Mouse (Mus musculus) stomach, embryonic 16.5 days (tissue): ENCODE results near the gene Rec114. TPM values are rescaled to one million over a fixed set of nuclear protein-coding genes. Genes with fewer than 3 reads are reported as not detected.

Experiments used
- ATAC-seq: fragments of 200-750 bp; cut with Nextera tagmentation; 2 replicates; pipeline ENCODE4 v1.8.0; 2017; ENCODE audit warnings: moderate number of reproducible peaks, moderate TSS enrichment; ENCODE audit not compliant: insufficient read depth, low FRiP score
- H3K27ac ChIP-seq: fragments of 300-500 bp; sonication (generic); 2 replicates; pipeline ENCODE4 v1.5.1; 2014; ENCODE audit warnings: low read length
- H3K27me3 ChIP-seq: fragments of 300-500 bp; sonication (generic); 2 replicates; pipeline ENCODE4 v1.6.1; 2014; ENCODE audit warnings: low read length, control low read depth, mixed read lengths; ENCODE audit not compliant: control insufficient read depth, insufficient read depth
- H3K36me3 ChIP-seq: fragments of 300-500 bp; sonication (generic); 2 replicates; pipeline ENCODE4 v1.6.1; 2014; ENCODE audit warnings: low read length; ENCODE audit not compliant: control insufficient read depth, insufficient read depth
- H3K4me1 ChIP-seq: fragments of 300-500 bp; sonication (generic); 2 replicates; pipeline ENCODE4 v1.6.1; 2014; ENCODE audit warnings: low read length, control low read depth, mixed read lengths; ENCODE audit not compliant: control insufficient read depth, insufficient read depth
- H3K4me2 ChIP-seq: fragments of 300-500 bp; sonication (generic); 2 replicates; pipeline ENCODE4 v1.6.1; 2014; ENCODE audit warnings: low read depth, low read length, mixed read lengths
- H3K4me3 ChIP-seq: fragments of 300-500 bp; sonication (generic); replicated peaks from 2 replicates; pipeline ENCODE4 v1.5.1; 2014; ENCODE audit warnings: mild to moderate bottlenecking, low read length
- H3K9ac ChIP-seq: fragments of 300-500 bp; sonication (generic); 2 replicates; pipeline ENCODE4 v1.6.1; 2014; ENCODE audit warnings: low read length
- H3K9me3 ChIP-seq: fragments of 300-500 bp; sonication (generic); replicated peaks from 2 replicates; pipeline ENCODE4 v1.6.1; 2016; ENCODE audit warnings: low read length, control low read depth; ENCODE audit not compliant: control insufficient read depth
- WGBS: fragments of 180-500 bp; shearing (Covaris S2); extraction: QIAGEN DNeasy Blood & Tissue Kit; methylation state at CpG from one replicate; pipeline ENCODE4 v1.1.7; 2014; 5-methylcytosine and 5-hydroxymethylcytosine counted together
- polyA plus RNA-seq: library from polyadenylated mRNA; unstranded; fragments of >200 nt; fragmentation: Nextera tagmentation; extraction: Ambion mirVana; gene quantifications from 2 replicates; pipeline ENCODE4 v1.2.1, GENCODE M21; 2015

Gene Rec114
- polyA plus RNA-seq, 1 experiment from 2014 or later: 3.2 TPM

- Histone ChIP-seq H3K36me3 (no peaks in the 10 kb centered on the region), H3K4me3 (no peak overlapping the region), H3K9me3 (no peaks in the 10 kb centered on the region), H3K9ac (no peak overlapping the region), H3K27ac (no peak overlapping the region), H3K4me1 (no peaks in the 10 kb centered on the region), H3K4me2 (no peak overlapping the region), H3K27me3 (no peaks in the 10 kb centered on the region)
- WGBS: 87% methylated on average over 7 of the region's 7 CpGs
- ATAC-seq: no peak
Observed at GRCm38 (mm10) chr9:58703766-58704165, 40.0 kb downstream of the Rec114 start.

DNA sequence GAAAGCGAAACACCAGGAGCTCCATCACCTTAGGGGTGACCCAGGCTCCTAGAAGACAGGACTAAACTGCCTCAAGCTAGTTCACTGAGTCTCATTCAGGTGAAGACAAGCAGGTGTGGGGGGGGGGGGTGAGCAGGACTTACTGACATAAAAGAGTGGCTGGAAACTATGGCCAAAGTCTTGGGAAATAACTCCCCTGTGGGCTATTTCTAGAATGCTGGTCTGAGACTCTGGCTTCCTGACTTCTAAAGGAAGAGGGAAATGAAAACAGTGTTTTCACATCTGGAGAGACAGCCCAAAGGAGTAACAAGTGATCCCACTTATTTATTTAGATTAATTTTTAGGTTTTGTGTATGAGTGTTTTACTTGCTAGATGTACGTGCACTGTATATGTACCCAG lies 42.0 kb downstream of the Rec114 start:
- H3K9me3 ChIP-seq: no peaks in the 10 kb centered on the region

GRCm38 (mm10) chr9:58698486-58698885 lies 45.3 kb downstream of the Rec114 start:
- 92% methylated on average over 2 of the region's 2 CpGs for WGBS
- Histone ChIP-seq H3K9ac (no peak overlapping the region), H3K9me3 (no peaks in the 10 kb centered on the region), H3K4me3 (no peak overlapping the region), H3K36me3 (no peaks in the 10 kb centered on the region), H3K27me3 (no peaks in the 10 kb centered on the region), H3K4me2 (no peak overlapping the region), H3K4me1 (no peaks in the 10 kb centered on the region), H3K27ac (no peak overlapping the region)
- ATAC-seq: no peak

More for the DNA sequence above, 42.0 kb downstream of the Rec114 start:
- Histone ChIP-seq H3K9ac (no peak overlapping the region), H3K36me3 (no peaks in the 10 kb centered on the region), H3K4me2 (no peak overlapping the region), H3K4me1 (no peaks in the 10 kb centered on the region), H3K27me3 (no peaks in the 10 kb centered on the region), H3K4me3 (no peak overlapping the region), H3K27ac (no peak overlapping the region)
- ATAC-seq: no peak
- 71% methylated on average over 2 of the region's 2 CpGs for WGBS

- H3K9me3 ChIP-seq: no peaks in the 10 kb centered on the region
- H3K27me3 ChIP-seq: no peaks in the 10 kb centered on the region
- H3K27ac ChIP-seq: no peak overlapping the region
- no peak overlapping the region for H3K4me3 ChIP-seq
- no peak for ATAC-seq
- H3K4me2 ChIP-seq: no peak overlapping the region
- no peak overlapping the region for H3K9ac ChIP-seq
- 69% methylated on average over 7 of the region's 7 CpGs for WGBS
- no peaks in the 10 kb centered on the region for H3K36me3 ChIP-seq
- H3K4me1 ChIP-seq: no peaks in the 10 kb centered on the region
Observed at GRCm38 (mm10) chr9:58691471-58691870, 52.3 kb downstream of the Rec114 start.

- Histone ChIP-seq H3K9me3 (no peaks in the 10 kb centered on the region), H3K4me2 (no peak overlapping the region), H3K27me3 (no peaks in the 10 kb centered on the region), H3K27ac (no peak overlapping the region), H3K9ac (no peak overlapping the region), H3K36me3 (no peaks in the 10 kb centered on the region), H3K4me3 (no peak overlapping the region), H3K4me1 (no peaks in the 10 kb centered on the region)
- no peak for ATAC-seq
- WGBS: 78% methylated on average over 4 of the region's 4 CpGs
Observed at GRCm38 (mm10) chr9:58690701-58691100, 53.1 kb downstream of the Rec114 start.

DNA sequence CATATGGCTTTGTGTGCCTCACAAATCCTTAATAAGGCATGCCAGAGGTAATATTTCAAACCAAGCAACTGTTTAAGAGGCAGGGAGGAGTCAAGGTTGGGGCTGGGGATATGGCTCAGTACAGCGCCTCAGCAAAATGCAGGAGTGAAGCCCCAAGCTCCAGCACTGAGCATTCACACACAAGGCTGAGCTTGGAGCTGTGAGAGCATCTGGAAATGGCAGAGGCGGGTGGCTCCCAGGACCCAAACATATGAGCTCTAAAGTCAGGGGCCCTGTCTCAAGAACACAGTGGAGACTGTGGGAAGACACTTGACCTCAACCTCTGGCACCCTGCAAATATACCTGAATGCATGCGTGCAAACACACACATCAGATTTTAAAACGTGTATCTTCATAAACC lies 55.7 kb downstream of the Rec114 start:
- H3K9ac ChIP-seq: no peak overlapping the region
- H3K36me3 ChIP-seq: no peaks in the 10 kb centered on the region
- no peaks in the 10 kb centered on the region for H3K4me1 ChIP-seq
- H3K27me3 ChIP-seq: no peaks in the 10 kb centered on the region
- H3K27ac ChIP-seq: no peak overlapping the region
- no peak overlapping the region for H3K4me2 ChIP-seq
- H3K9me3 ChIP-seq: no peaks in the 10 kb centered on the region
- WGBS: 71% methylated on average over 4 of the region's 4 CpGs
- H3K4me3 ChIP-seq: no peak overlapping the region
- ATAC-seq: no peak

GRCm38 (mm10) chr9:58685290-58685689 lies 58.5 kb downstream of the Rec114 start:
- no peaks in the 10 kb centered on the region for H3K36me3 ChIP-seq
- no peak overlapping the region for H3K4me3 ChIP-seq
- no peaks in the 10 kb centered on the region for H3K4me1 ChIP-seq
- no peak overlapping the region for H3K9ac ChIP-seq
- ATAC-seq: no peak
- no peak overlapping the region for H3K4me2 ChIP-seq
- H3K9me3 ChIP-seq: no peaks in the 10 kb centered on the region
- no peak overlapping the region for H3K27ac ChIP-seq
- H3K27me3 ChIP-seq: no peaks in the 10 kb centered on the region
- 81% methylated on average over 10 of the region's 10 CpGs for WGBS

GRCm38 (mm10) chr9:58683372-58683771 lies 60.4 kb downstream of the Rec114 start:
- 56% methylated on average over 6 of the region's 6 CpGs for WGBS
- H3K9ac ChIP-seq: no peak overlapping the region

GRCm38 (mm10) chr9:58682106-58682505 lies 61.7 kb downstream of the Rec114 start:
- ATAC-seq: no peak
- WGBS: 50% methylated on average over 6 of the region's 6 CpGs
- H3K4me2 ChIP-seq: no peak overlapping the region
- no peak overlapping the region for H3K27ac ChIP-seq
- no peak overlapping the region for H3K9ac ChIP-seq
- no peak overlapping the region for H3K4me3 ChIP-seq
- no peaks in the 10 kb centered on the region for H3K36me3 ChIP-seq
- H3K4me1 ChIP-seq: no peaks in the 10 kb centered on the region
- no peaks in the 10 kb centered on the region for H3K27me3 ChIP-seq
- no peaks in the 10 kb centered on the region for H3K9me3 ChIP-seq

More at GRCm38 (mm10) chr9:58683372-58683771, 60.4 kb downstream of the Rec114 start:
- Histone ChIP-seq H3K27ac (no peak overlapping the region), H3K36me3 (no peaks in the 10 kb centered on the region), H3K4me3 (no peak overlapping the region), H3K4me2 (no peak overlapping the region), H3K4me1 (no peaks in the 10 kb centered on the region), H3K9me3 (no peaks in the 10 kb centered on the region), H3K27me3 (no peaks in the 10 kb centered on the region)
- no peak for ATAC-seq

DNA sequence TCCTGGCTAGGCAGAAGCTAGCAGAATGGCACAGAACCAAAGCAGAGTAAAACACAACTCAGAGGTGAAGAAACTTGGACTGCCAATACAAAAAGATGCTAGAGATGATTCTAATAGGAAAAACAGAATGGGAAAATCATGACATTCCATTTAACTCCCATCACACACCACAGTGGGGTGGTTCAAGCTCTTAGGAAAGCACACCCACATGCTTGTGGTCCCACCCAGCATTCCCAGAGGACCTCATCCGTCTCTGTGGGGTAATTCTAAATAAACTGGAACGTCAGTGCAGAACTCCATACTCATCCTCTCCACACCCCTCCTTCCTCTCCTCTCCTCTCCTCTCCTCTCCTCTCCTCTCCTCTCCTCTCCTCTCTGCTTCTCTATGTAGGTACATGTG lies 62.4 kb downstream of the Rec114 start:
- H3K27me3 ChIP-seq: no peaks in the 10 kb centered on the region
- no peak overlapping the region for H3K4me3 ChIP-seq
- no peaks in the 10 kb centered on the region for H3K9me3 ChIP-seq
- H3K27ac ChIP-seq: no peak overlapping the region
- H3K36me3 ChIP-seq: no peaks in the 10 kb centered on the region
- H3K4me1 ChIP-seq: no peaks in the 10 kb centered on the region
- ATAC-seq: no peak
- 49% methylated on average over 2 of the region's 2 CpGs for WGBS
- H3K4me2 ChIP-seq: no peak overlapping the region
- H3K9ac ChIP-seq: no peak overlapping the region
